Mouse (Mus musculus) embryonic fibroblast, embryonic 13.5 days (primary cell): ENCODE results near the gene Cand2.

Experiments used
- CTCF ChIP-seq: IDR thresholded peaks from 2 replicates; pipeline ENCODE4 v1.5.1; 2011; ENCODE audit warnings: mild to moderate bottlenecking, control low read depth, low read length, moderate library complexity, borderline replicate concordance; ENCODE audit not compliant: insufficient read depth
- POLR2A ChIP-seq: IDR thresholded peaks from 2 replicates; pipeline ENCODE4 v1.6.1; 2011; ENCODE audit warnings: low read depth, mild to moderate bottlenecking, control low read depth, low read length, moderate library complexity

DNA sequence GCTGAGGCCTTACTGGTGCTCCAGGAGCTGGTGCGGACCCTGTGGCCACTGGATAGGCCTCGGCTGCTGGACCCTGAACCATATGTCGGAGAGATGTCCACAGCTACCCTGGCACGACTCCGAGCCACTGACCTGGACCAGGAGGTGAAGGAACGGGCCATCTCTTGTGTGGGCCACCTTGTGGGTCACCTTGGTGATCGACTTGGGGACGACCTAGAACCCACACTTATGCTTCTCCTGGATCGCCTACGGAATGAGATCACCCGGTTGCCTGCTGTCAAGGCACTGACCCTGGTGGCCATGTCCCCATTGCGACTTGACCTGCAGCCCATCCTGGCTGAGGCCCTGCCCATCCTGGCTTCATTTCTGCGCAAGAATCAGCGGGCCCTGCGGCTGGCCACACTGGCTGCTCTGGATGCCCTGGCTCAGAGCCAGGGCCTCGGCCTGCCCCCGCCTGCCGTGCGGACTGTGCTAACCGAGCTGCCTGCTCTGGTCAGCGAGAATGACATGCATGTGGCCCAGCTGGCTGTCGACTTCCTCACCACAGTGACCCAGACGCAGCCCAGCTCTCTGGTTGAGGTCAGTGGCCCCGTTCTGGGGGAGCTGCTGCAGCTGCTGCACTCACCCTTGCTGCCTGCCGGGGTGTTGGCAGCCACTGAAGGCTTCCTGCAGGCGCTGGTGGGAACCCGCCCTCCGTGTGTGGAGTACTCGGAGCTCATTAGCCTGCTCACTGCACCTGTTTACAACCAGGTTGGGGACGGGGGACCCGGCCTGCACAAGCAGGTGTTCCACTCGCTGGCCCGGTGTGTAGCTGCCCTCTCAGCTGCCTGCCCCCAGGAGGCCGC, 17.7 kb downstream of the Cand2 start:
- TF ChIP-seq POLR2A (no peak), CTCF (no peak)
